Mouse (Mus musculus): ENCODE measurements at regions not wholly inside any gene's neighbourhood (a gene's known extent, or its start where the extent isn't known, plus 50 kb on each side); places are given as distances from the start of the nearest gene placed in this dataset.

DNA sequence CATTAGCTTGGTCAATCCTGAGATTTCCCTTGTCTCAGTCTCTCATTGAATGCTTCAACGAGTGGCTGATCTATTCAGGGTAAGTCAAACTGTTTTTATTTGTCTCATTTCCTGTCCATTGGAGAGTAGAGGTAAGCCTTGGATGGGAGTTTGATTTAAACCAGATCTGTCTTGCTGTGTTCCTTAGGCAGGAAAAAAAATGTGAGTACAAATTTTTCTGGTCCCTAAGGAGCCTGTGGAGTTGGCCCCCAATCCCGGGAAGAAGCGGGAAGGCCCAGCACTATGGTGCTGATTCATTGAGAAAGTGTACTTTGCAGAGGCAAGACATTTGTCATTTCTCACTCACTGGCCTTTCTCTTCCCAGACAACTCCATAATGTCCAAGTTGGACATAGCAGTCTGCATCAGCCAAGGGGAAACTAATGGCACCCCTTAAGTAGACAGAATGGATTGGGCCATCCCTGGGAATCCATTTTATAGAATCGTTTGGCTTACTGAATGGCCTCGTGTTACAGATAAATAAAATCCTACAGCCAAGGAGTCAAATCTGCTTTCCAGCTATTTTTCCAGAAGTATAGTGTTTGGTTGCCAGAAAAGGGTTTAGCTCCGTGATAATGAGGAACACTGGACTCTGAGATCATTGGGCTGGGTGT lies 271.3 kb upstream of the Sel1l start:
- TF ChIP-seq POLR2A (IDR thresholded peaks at IDR 0.05; ENCODE audit: low read depth, low read length) (no peak), CTCF (conservative IDR thresholded peaks at IDR 0.05; ENCODE audit: insufficient read depth, insufficient read length, low read depth, low read length) (no peak)
